Mouse (Mus musculus) left cerebral cortex, adult 11 months (tissue): ENCODE measurements around the gene G3bp1.

Experiments
- DNase-seq: peaks from one replicate; pipeline ENCODE4 v3.0.0; 2022; ENCODE audit warnings: low spot score

The G3bp1 gene

GRCm38 (mm10) chr11:55464707-55465106, 4.8 kb upstream of the G3bp1 start:
- no peak for DNase-seq

- no peak for DNase-seq
Measured at GRCm38 (mm10) chr11:55465177-55465576, 4.3 kb upstream of the G3bp1 start.

GRCm38 (mm10) chr11:55468012-55468411, 1.5 kb upstream of the G3bp1 start:
- DNase-seq = no peak

- DNase-seq = peak; percentile 26
Measured at GRCm38 (mm10) chr11:55468611-55469047, 856 bp upstream of the G3bp1 start.

GRCm38 (mm10) chr11:55469923-55470691, 622 bp downstream of the G3bp1 start:
- peak; percentile 18 for DNase-seq

GRCm38 (mm10) chr11:55470761-55471160, 1.3 kb downstream of the G3bp1 start:
- no peak for DNase-seq

- DNase-seq = no peak
Measured at GRCm38 (mm10) chr11:55471467-55471866, 2.0 kb downstream of the G3bp1 start.

GRCm38 (mm10) chr11:55473219-55473618, 3.7 kb downstream of the G3bp1 start:
- no peak for DNase-seq

- no peak for DNase-seq
Measured at GRCm38 (mm10) chr11:55485443-55485842, 16.0 kb downstream of the G3bp1 start.

- no peak for DNase-seq
Measured at GRCm38 (mm10) chr11:55496158-55496557, 26.7 kb downstream of the G3bp1 start.

GRCm38 (mm10) chr11:55497885-55498284, 28.4 kb downstream of the G3bp1 start:
- DNase-seq = peak; percentile 19

GRCm38 (mm10) chr11:55501955-55502531, 32.6 kb downstream of the G3bp1 start:
- no peak for DNase-seq

GRCm38 (mm10) chr11:55502886-55503285, 33.4 kb downstream of the G3bp1 start:
- no peak for DNase-seq

- DNase-seq = no peak
Measured at GRCm38 (mm10) chr11:55505485-55505884, 36.0 kb downstream of the G3bp1 start.

GRCm38 (mm10) chr11:55511374-55511773, 41.9 kb downstream of the G3bp1 start:
- no peak for DNase-seq

- no peak for DNase-seq
Measured at GRCm38 (mm10) chr11:55517666-55518065, 48.2 kb downstream of the G3bp1 start.

- peak; percentile 54 for DNase-seq
Measured at GRCm38 (mm10) chr11:55518806-55519674, 49.6 kb downstream of the G3bp1 start.

GRCm38 (mm10) chr11:55530741-55531140, 61.3 kb downstream of the G3bp1 start:
- no peak for DNase-seq

GRCm38 (mm10) chr11:55533378-55533777, 63.9 kb downstream of the G3bp1 start:
- DNase-seq = peak; percentile 22

- no peak for DNase-seq
Measured at GRCm38 (mm10) chr11:55534766-55535165, 65.3 kb downstream of the G3bp1 start.

- no peak for DNase-seq
Measured at GRCm38 (mm10) chr11:55542128-55542527, 72.6 kb downstream of the G3bp1 start.

GRCm38 (mm10) chr11:55542671-55543070, 73.2 kb downstream of the G3bp1 start:
- DNase-seq = no peak

- DNase-seq = no peak
Measured at GRCm38 (mm10) chr11:55545690-55546089, 76.2 kb downstream of the G3bp1 start.
